Mouse (Mus musculus) midbrain, embryonic 11.5 days (tissue): ENCODE measurements around the gene Kcnq2. TPM values are rescaled to one million over a fixed set of nuclear protein-coding genes. Genes with fewer than 3 reads are reported as not detected.

ENCODE experiments used
- ATAC-seq: fragments of 200-750 bp; cut with Nextera tagmentation; 2 replicates; pipeline ENCODE4 v1.8.0; 2017; ENCODE audit warnings: moderate TSS enrichment, moderate library complexity; ENCODE audit not compliant: low FRiP score
- DNase-seq: peaks from one replicate; pipeline ENCODE4 v3.0.0; 2015; ENCODE audit warnings: low spot score; ENCODE audit errors: missing footprints
- H3K27ac ChIP-seq: fragments of 300-500 bp; sonication (generic); 2 replicates; pipeline ENCODE4 v1.5.1; 2014; ENCODE audit warnings: low read depth, low read length
- H3K27me3 ChIP-seq: fragments of 300-500 bp; sonication (generic); 2 replicates; pipeline ENCODE4 v1.6.1; 2014; ENCODE audit warnings: mild to moderate bottlenecking, low read length, moderate library complexity, mixed read lengths; ENCODE audit not compliant: control insufficient read depth, insufficient read depth
- H3K36me3 ChIP-seq: fragments of 300-500 bp; sonication (generic); 2 replicates; pipeline ENCODE4 v1.6.1; 2014; ENCODE audit warnings: mild to moderate bottlenecking, low read length, moderate library complexity, mixed read lengths; ENCODE audit not compliant: control insufficient read depth, insufficient read depth
- H3K4me1 ChIP-seq: fragments of 300-500 bp; sonication (generic); 2 replicates; pipeline ENCODE4 v1.6.1; 2014; ENCODE audit warnings: low read length; ENCODE audit not compliant: control insufficient read depth, insufficient read depth
- H3K4me2 ChIP-seq: fragments of 300-500 bp; sonication (generic); 2 replicates; pipeline ENCODE4 v1.6.1; 2014; ENCODE audit warnings: mild to moderate bottlenecking, moderate library complexity
- H3K4me3 ChIP-seq: fragments of 300-500 bp; sonication (generic); 2 replicates; pipeline ENCODE4 v1.5.1; 2014; ENCODE audit warnings: low read depth, low read length
- H3K9ac ChIP-seq: fragments of 300-500 bp; sonication (generic); 2 replicates; pipeline ENCODE4 v1.6.1; 2014; ENCODE audit warnings: low read length
- H3K9me3 ChIP-seq: fragments of 300-500 bp; sonication (generic); 2 replicates; pipeline ENCODE4 v1.6.1; 2016; ENCODE audit warnings: low read length; ENCODE audit not compliant: control insufficient read depth
- WGBS: fragments of 180-500 bp; shearing (Covaris S2); extraction: QIAGEN DNeasy Blood & Tissue Kit; methylation state at CpG from one replicate; pipeline ENCODE4 v1.1.7; 2014; 5-methylcytosine and 5-hydroxymethylcytosine counted together
- polyA plus RNA-seq: library from polyadenylated mRNA; unstranded; fragments of >200 nt; fragmentation: Nextera tagmentation; extraction: Ambion mirVana; gene quantifications from 2 replicates; pipeline ENCODE4 v1.2.1, GENCODE M21; 2014

The Kcnq2 gene
- polyA plus RNA-seq, 1 experiment from 2014 or later = 8.8 TPM

DNA sequence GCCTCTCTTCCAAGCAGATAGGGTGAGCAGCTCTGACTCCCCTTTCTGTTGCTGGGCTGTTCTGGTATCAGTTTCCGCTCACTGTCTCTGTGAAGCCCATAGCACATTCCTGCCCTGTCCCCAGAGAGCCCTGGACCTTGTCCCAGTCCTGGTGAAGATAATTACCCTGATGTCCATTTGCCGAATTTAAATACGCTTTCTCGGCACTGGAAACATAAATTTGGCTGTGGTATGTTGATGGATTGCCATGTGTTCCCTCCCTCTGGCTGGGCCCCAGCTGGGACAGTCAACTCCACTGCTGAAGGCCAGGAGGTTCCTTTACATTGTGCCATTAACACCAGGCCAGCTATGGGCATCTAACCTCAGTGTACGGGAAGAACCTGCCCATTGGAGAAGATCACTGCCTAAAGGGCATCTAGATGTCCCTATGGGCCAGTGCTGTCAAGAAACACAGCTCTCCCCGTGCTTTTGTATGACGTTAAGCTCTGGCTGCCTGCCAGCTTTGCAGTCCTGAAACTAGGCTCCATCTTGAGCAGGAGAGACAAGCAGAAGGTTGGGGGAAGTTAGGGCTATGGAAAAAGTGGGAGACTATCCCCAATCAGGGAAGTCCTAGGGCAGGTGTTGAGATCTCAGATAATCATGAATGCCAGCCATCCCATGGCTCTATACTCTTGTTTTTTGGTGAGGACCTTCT lies 86.7 kb downstream of the Kcnq2 start:
- Histone ChIP-seq H3K4me1 (peaks cover 10% of the 10 kb centered on the region), H3K4me2 (no peak overlapping the region), H3K9me3 (no peaks in the 10 kb centered on the region), H3K4me3 (no peak overlapping the region), H3K9ac (no peak overlapping the region), H3K36me3 (no peaks in the 10 kb centered on the region), H3K27ac (no peak overlapping the region), H3K27me3 (no peaks in the 10 kb centered on the region)
- DNase-seq (no peak), ATAC-seq (no peak)
- WGBS = 85% methylated on average over 7 of the region's 7 CpGs

DNA sequence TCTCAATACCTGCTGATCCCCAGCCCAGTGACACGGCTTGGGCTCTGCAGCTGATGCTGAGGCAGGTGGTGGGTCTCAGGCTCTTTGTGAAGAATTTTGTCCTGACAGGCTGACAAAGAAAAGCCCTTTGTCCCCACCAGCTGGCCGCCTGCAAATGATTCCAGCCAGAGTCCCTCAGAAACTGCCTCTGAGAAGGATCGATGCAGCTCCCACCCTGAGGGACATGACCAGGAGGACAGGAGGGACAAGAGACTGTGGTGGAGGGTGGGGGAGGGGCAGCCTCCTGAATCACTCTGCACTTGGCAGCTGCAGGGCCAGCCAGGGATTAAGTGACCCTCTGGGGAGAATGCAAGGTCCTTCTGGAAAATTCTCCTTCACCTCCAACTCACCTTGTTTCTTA lies 91.1 kb downstream of the Kcnq2 start:
- WGBS = 3% methylated on average over 3 of the region's 3 CpGs
- peaks cover 15% of the 10 kb centered on the region for H3K27me3 ChIP-seq
- H3K27ac ChIP-seq = peak overlapping the region; percentile 58
- H3K4me1 ChIP-seq = peaks cover 33% of the 10 kb centered on the region
- no peaks in the 10 kb centered on the region for H3K9me3 ChIP-seq
- DNase-seq (peak; percentile 91), ATAC-seq (peak; percentile 71)
- no peak overlapping the region for H3K4me3 ChIP-seq
- peak overlapping the region; percentile 31; the same call in 1 of the 2 replicates for H3K9ac ChIP-seq
- H3K36me3 ChIP-seq = no peaks in the 10 kb centered on the region
- no peak overlapping the region for H3K4me2 ChIP-seq

DNA sequence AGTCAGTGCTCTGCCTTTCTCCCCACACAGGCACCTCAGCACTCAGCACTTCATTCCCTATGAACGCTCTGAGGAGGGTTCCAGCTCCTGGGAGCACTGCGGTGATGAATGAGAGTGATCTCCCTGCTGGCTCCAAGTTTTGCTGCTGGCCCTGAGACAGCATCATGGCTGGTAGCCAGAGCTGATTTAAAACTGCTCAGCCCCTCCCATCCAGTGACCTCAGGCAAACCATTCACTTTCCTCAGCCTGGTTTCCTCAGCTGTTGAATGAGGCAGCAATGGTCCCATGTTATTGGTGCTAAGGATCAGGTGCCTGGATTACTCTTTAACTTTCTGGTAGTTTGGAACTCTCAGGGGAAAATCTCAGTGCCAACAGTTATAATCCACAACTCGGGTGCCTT lies 91.7 kb downstream of the Kcnq2 start, which contains the start of gene Chrna4:
TSS of gene Chrna4 (minus strand) at position 110 of the 400 bp plus-strand sequence.
- no peak within 1 kb of the TSS for H3K4me3 ChIP-seq
- DNase-seq = no peak
- no peaks in the 10 kb centered on the region for H3K36me3 ChIP-seq
- H3K4me2 ChIP-seq = no peak within 1 kb of the TSS
- H3K9ac ChIP-seq = peak within 1 kb of the TSS; percentile 31; the same call in 1 of the 2 replicates
- ATAC-seq = no peak
- WGBS = 54% methylated on average over 3 of the region's 3 CpGs
- H3K4me1 ChIP-seq = peaks cover 33% of the 10 kb centered on the region
- H3K27me3 ChIP-seq = peaks cover 15% of the 10 kb centered on the region
- peak within 1 kb of the TSS; percentile 58 for H3K27ac ChIP-seq
- H3K9me3 ChIP-seq = no peaks in the 10 kb centered on the region

DNA sequence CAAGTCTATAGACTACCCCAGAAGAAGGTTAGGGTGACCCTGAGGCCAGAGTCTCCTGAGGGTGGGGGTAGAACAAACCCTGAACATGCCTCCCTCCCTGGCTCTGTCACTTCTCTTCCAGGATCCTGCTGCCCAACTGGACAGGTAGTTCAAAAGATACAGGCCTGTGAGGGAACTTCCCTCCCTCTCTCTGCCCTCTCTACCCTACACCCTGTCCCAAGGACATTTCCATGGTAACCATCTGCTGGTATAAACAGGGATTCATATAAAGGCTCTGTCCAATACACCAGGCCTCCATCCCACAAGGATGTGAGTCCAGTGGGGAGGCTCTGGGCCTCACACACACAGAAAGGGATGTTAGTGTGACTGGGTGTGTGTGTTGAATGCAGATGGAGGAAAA lies 92.7 kb downstream of the Kcnq2 start:
- peak; percentile 36; the same call in 1 of the 2 replicates for ATAC-seq
- H3K36me3 ChIP-seq = no peaks in the 10 kb centered on the region
- H3K9ac ChIP-seq = peak overlapping the region; percentile 7; the same call in 1 of the 2 replicates
- no peak overlapping the region for H3K4me2 ChIP-seq
- peaks cover 19% of the 10 kb centered on the region for H3K27me3 ChIP-seq
- no peak for DNase-seq
- H3K27ac ChIP-seq = peak overlapping the region; percentile 58
- no peaks in the 10 kb centered on the region for H3K9me3 ChIP-seq
- H3K4me1 ChIP-seq = peaks cover 33% of the 10 kb centered on the region
- H3K4me3 ChIP-seq = no peak overlapping the region

DNA sequence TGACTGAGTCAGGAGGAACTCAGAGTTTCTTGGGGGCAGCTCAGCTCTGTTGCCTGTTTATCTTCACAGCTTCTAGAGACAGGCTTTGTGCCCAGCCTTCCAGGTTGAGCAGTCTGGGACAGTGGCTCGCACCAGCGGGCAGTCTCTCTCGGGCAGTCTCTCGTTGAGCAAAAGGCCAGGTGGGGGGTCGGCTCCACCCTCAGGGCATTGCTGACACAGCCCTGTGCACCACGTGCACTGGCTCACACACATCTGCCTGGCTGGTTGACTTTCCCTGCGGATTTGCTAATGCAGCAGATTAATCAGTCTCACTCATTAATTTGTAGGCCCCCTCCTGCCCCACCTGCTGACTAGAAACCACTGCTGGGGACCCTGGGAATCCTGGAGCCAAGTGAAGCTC lies 93.2 kb downstream of the Kcnq2 start:
- Histone ChIP-seq H3K27me3 (peaks cover 19% of the 10 kb centered on the region), H3K9ac (no peak overlapping the region), H3K4me3 (no peak overlapping the region), H3K36me3 (no peaks in the 10 kb centered on the region), H3K4me2 (no peak overlapping the region), H3K9me3 (no peaks in the 10 kb centered on the region), H3K27ac (no peak overlapping the region; the same call in none of the 2 replicates), H3K4me1 (peaks cover 33% of the 10 kb centered on the region)
- ATAC-seq (peak; percentile 25), DNase-seq (peak; percentile 89)
- 4% methylated on average over 7 of the region's 7 CpGs for WGBS

DNA sequence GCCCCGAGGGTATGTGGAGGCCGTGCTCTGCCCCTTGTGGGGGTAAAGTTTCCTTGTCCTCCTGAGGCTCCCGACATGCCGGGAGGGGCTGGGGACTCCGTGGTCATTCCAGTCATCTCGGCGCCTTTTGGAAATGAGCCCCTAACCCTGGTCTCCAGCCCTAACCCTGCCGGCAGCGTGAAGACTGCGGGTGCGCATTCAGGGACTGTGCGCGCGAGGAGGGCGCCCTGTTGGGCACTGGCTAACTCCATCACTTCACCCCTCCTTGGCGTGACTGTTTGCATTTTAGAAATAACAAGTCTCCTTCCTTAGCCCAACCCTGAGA lies 95.8 kb downstream of the Kcnq2 start:
- no peak overlapping the region for H3K27ac ChIP-seq
- H3K4me1 ChIP-seq = peaks cover 32% of the 10 kb centered on the region

DNA sequence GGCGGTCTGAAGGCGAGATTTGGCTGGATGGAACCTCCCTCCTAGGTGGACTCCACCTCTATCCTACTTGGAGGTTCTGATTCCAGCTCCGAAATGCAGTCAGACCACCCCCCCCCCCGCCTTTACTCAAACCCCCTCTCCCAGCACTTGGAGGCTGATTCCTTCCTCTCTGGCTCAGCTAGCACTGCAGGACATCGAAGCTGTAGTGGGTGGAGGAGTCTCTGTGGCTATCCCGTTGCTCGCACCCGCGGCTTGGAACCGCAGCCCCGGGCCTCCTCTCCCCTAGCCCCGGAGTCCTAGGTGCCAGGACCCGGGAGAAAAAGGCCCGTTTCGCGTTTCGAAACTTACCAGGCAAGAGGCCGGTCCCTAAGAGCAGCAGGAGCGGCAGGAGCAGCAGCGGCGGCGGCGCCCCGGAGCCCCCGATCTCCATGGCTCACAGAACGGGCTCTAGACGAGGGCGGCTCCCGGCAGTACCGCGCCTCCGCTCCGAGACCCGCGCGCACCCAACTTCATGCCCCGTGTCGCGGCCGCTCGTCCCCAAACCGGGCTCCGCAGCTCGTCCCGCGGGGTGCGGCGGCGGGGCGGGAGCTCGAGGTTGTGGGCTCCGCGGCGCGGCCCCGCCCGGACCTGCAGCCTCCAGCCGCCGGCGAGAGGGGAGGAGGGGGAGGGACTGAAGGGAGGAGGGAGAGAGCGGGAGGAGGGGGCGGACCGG lies 96.3 kb downstream of the Kcnq2 start:
- H3K4me1 ChIP-seq = peaks cover 27% of the 10 kb centered on the region
- H3K27ac ChIP-seq = peak overlapping the region; percentile 11; the same call in 1 of the 2 replicates
- H3K36me3 ChIP-seq = no peaks in the 10 kb centered on the region; the same call in 1 of the 2 replicates
- peak overlapping the region; percentile 83 for H3K9ac ChIP-seq
- ATAC-seq (peak; percentile 54), DNase-seq (no peak)
- peaks cover 19% of the 10 kb centered on the region for H3K27me3 ChIP-seq
- H3K9me3 ChIP-seq = no peaks in the 10 kb centered on the region
- peak overlapping the region; percentile 87 for H3K4me2 ChIP-seq
- H3K4me3 ChIP-seq = peak overlapping the region; percentile 57
- WGBS = under 1% methylated on average over 52 of the region's 63 CpGs

More for the DNA sequence above, 95.8 kb downstream of the Kcnq2 start:
- Histone ChIP-seq H3K27me3 (peaks cover 19% of the 10 kb centered on the region), H3K9me3 (no peaks in the 10 kb centered on the region), H3K36me3 (no peaks in the 10 kb centered on the region; the same call in 1 of the 2 replicates), H3K4me3 (peak overlapping the region; percentile 57), H3K4me2 (peak overlapping the region; percentile 87), H3K9ac (peak overlapping the region; percentile 83)
- peak; percentile 20 for ATAC-seq
- peak; percentile 97 for DNase-seq
- 0% methylated on average over 16 of the region's 16 CpGs for WGBS

DNA sequence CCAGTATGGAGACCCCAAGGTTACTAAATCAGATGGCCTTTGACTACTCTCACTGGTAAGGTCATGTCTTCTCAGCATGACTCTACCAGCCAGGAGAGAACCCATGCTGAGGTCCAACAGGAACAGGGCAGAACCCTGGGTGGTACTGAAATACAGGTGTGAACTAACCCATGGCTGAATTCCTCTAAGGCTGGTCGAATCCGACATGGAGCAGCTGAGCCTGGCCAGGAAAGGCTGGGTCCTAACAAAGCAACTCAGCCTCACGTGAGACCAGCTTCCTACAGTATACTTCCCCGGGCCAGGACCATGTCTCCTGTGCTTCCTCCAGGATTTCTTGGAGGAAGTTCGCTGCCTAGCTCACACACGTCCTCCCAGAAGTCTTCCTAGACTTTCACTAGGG lies 98.5 kb downstream of the Kcnq2 start:
- Histone ChIP-seq H3K36me3 (no peaks in the 10 kb centered on the region; the same call in 1 of the 2 replicates), H3K4me2 (no peak overlapping the region)
- WGBS = 88% methylated on average over 6 of the region's 6 CpGs

DNA sequence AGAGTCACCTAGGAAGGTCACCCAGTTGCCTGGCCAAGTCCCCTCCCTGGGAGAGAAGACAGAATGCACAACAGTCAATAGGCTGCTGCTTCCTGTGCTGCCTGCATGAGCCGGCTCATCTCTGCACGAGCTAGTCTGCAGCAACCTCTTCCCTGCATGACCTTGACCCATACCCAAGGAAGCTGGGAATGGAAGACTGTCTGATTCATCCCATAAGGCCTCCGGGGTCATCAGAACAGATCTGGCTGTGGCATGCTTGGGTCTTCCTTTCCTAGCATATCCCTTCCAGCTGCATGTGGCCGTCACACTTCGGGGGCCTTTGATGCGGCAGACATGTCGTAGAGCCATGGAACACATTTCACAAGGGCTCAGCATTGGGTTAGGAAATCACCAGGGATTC lies 99.9 kb downstream of the Kcnq2 start:
- H3K4me2 ChIP-seq = no peak overlapping the region
- H3K9ac ChIP-seq = no peak overlapping the region
- peak; percentile 26 for DNase-seq
- peaks cover 6% of the 10 kb centered on the region for H3K4me1 ChIP-seq
- H3K9me3 ChIP-seq = no peaks in the 10 kb centered on the region
- H3K4me3 ChIP-seq = no peak overlapping the region
- WGBS = 84% methylated on average over 7 of the region's 7 CpGs
- no peak for ATAC-seq
- H3K27me3 ChIP-seq = peaks cover 13% of the 10 kb centered on the region
- H3K36me3 ChIP-seq = no peaks in the 10 kb centered on the region; the same call in 1 of the 2 replicates
- H3K27ac ChIP-seq = no peak overlapping the region

More for the DNA sequence above, 98.5 kb downstream of the Kcnq2 start:
- no peak for ATAC-seq
- peak; percentile 61 for DNase-seq
- no peak overlapping the region for H3K9ac ChIP-seq
- H3K27ac ChIP-seq = no peak overlapping the region
- no peaks in the 10 kb centered on the region for H3K9me3 ChIP-seq
- peaks cover 19% of the 10 kb centered on the region for H3K27me3 ChIP-seq
- H3K4me3 ChIP-seq = no peak overlapping the region
- H3K4me1 ChIP-seq = peaks cover 6% of the 10 kb centered on the region
